Mouse (Mus musculus) embryonic facial prominence, embryonic 12.5 days (tissue): ENCODE measurements around the gene H2-M10.6. TPM values are rescaled to one million over a fixed set of nuclear protein-coding genes. Genes with fewer than 3 reads are reported as not detected.
A peak's percentile ranks its signal among the peaks of the same experiment; 100 is the strongest.
"Not testable (repeated sequence)": the region's sequence is repeated elsewhere in the genome, so short reads cannot be mapped to it uniquely, and the experiment has no call there.

Experiments used
- ATAC-seq: fragments of 200-750 bp; cut with Nextera tagmentation; 2 replicates; pipeline ENCODE4 v1.8.0; 2017; ENCODE audit not compliant: insufficient number of reproducible peaks, insufficient read depth, low FRiP score, low TSS enrichment
- H3K27ac ChIP-seq: fragments of 300-500 bp; sonication (generic); 2 replicates; pipeline ENCODE4 v1.5.1; 2016; ENCODE audit warnings: mild to moderate bottlenecking
- H3K27me3 ChIP-seq: fragments of 300-500 bp; sonication (generic); 2 replicates; pipeline ENCODE4 v1.6.1; 2016; ENCODE audit warnings: mild to moderate bottlenecking, moderate library complexity
- H3K36me3 ChIP-seq: fragments of 300-500 bp; sonication (generic); 2 replicates; pipeline ENCODE4 v1.6.1; 2016; ENCODE audit warnings: mild to moderate bottlenecking
- H3K4me1 ChIP-seq: fragments of 300-500 bp; sonication (generic); 2 replicates; pipeline ENCODE4 v1.6.1; 2016
- H3K4me2 ChIP-seq: fragments of 300-500 bp; sonication (generic); replicated peaks from 2 replicates; pipeline ENCODE4 v1.6.1; 2016; ENCODE audit warnings: mild to moderate bottlenecking, moderate library complexity
- H3K4me3 ChIP-seq: fragments of 300-500 bp; sonication (generic); 2 replicates; pipeline ENCODE4 v1.5.1; 2016; ENCODE audit warnings: mild to moderate bottlenecking
- H3K9ac ChIP-seq: fragments of 300-500 bp; sonication (generic); 2 replicates; pipeline ENCODE4 v1.6.1; 2016; ENCODE audit warnings: mild to moderate bottlenecking, moderate library complexity
- H3K9me3 ChIP-seq: fragments of 300-500 bp; sonication (generic); 2 replicates; pipeline ENCODE4 v1.6.1; 2016; ENCODE audit warnings: mild to moderate bottlenecking, moderate library complexity
- WGBS: fragments of 180-500 bp; shearing (Covaris S2); methylation state at CpG from one replicate; pipeline ENCODE4 v1.1.7; 2016; 5-methylcytosine and 5-hydroxymethylcytosine counted together
- polyA plus RNA-seq: library from polyadenylated mRNA; unstranded; fragments of >200 nt; fragmentation: Nextera tagmentation; extraction: Ambion mirVana; gene quantifications from 2 replicates; pipeline ENCODE4 v1.2.1, GENCODE M21; 2016

The H2-M10.6 gene
- polyA plus RNA-seq, 1 experiment from 2014 or later = not detected

DNA sequence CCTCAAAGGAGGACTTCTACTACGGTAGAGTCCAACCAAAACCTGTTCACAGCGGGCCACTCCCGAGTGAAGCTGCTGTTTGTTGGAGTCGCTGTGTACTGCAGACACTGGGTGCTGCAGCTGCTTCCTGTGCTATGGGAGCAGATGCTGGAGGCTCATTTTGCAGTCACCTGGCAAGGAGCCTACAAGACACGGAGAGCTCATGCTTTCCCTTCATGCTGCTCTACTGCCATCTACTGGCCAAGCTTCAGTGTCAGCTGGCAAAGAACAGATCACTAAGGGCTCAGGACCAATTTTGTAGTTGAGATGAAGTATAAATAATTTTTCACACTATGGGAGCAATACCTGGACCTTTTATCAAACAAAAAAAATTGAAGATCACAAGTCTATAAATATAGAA, 14.0 kb downstream of the H2-M10.6 start:
- H3K9me3 ChIP-seq, H3K4me3 ChIP-seq, H3K4me2 ChIP-seq, H3K36me3 ChIP-seq, H3K9ac ChIP-seq, H3K27ac ChIP-seq, H3K4me1 ChIP-seq, H3K27me3 ChIP-seq: not testable (repeated sequence)
- 19% methylated on average over 5 of the region's 5 CpGs for WGBS
- 0 out of 2 replicates have a peak, but pooled peaks have one; percentile 47 for ATAC-seq

GRCm38 (mm10) chr17:36828488-36828887, 16.5 kb downstream of the H2-M10.6 start:
- no peak overlapping the region for H3K27ac ChIP-seq

GRCm38 (mm10) chr17:36830470-36830869, 18.5 kb downstream of the H2-M10.6 start:
- H3K36me3 ChIP-seq = no peaks in the 10 kb centered on the region
- WGBS = 71% methylated on average over 3 of the region's 3 CpGs
- H3K4me3 ChIP-seq = no peak overlapping the region
- H3K4me1 ChIP-seq = no peaks in the 10 kb centered on the region
- H3K27me3 ChIP-seq = no peaks in the 10 kb centered on the region
- no peaks in the 10 kb centered on the region for H3K9me3 ChIP-seq
- no peak for ATAC-seq
- H3K27ac ChIP-seq = no peak overlapping the region
- H3K9ac ChIP-seq = no peak overlapping the region
- H3K4me2 ChIP-seq = no peak overlapping the region

More at GRCm38 (mm10) chr17:36828488-36828887, 16.5 kb downstream of the H2-M10.6 start:
- no peak overlapping the region for H3K9ac ChIP-seq
- no peaks in the 10 kb centered on the region for H3K4me1 ChIP-seq
- ATAC-seq = no peak
- 90% methylated on average over 2 of the region's 2 CpGs for WGBS
- no peak overlapping the region for H3K4me3 ChIP-seq
- no peaks in the 10 kb centered on the region for H3K36me3 ChIP-seq
- H3K4me2 ChIP-seq = no peak overlapping the region
- H3K9me3 ChIP-seq = no peaks in the 10 kb centered on the region
- no peaks in the 10 kb centered on the region for H3K27me3 ChIP-seq

GRCm38 (mm10) chr17:36832694-36833093, 20.7 kb downstream of the H2-M10.6 start:
- WGBS = 52% methylated on average over 4 of the region's 4 CpGs
- peaks cover 7% of the 10 kb centered on the region for H3K4me1 ChIP-seq
- no peaks in the 10 kb centered on the region for H3K27me3 ChIP-seq

GRCm38 (mm10) chr17:36835591-36836426, 23.8 kb downstream of the H2-M10.6 start:
- no peaks in the 10 kb centered on the region for H3K36me3 ChIP-seq
- H3K9ac ChIP-seq = no peak overlapping the region
- H3K4me2 ChIP-seq = peak overlapping the region; percentile 60
- no peak for ATAC-seq
- no peaks in the 10 kb centered on the region for H3K27me3 ChIP-seq
- H3K9me3 ChIP-seq = no peaks in the 10 kb centered on the region
- peak overlapping the region; percentile 90; the same call in 1 of the 2 replicates for H3K27ac ChIP-seq
- H3K4me1 ChIP-seq = peaks cover 7% of the 10 kb centered on the region
- H3K4me3 ChIP-seq = no peak overlapping the region
- 32% methylated on average over 12 of the region's 12 CpGs for WGBS

More at GRCm38 (mm10) chr17:36832694-36833093, 20.7 kb downstream of the H2-M10.6 start:
- no peak overlapping the region for H3K27ac ChIP-seq
- no peak overlapping the region for H3K4me2 ChIP-seq
- no peak overlapping the region for H3K4me3 ChIP-seq
- no peaks in the 10 kb centered on the region for H3K9me3 ChIP-seq
- no peak for ATAC-seq
- H3K9ac ChIP-seq = no peak overlapping the region
- no peaks in the 10 kb centered on the region for H3K36me3 ChIP-seq

- no peaks in the 10 kb centered on the region for H3K36me3 ChIP-seq
Observed at GRCm38 (mm10) chr17:36836427-36836812, 24.4 kb downstream of the H2-M10.6 start.

GRCm38 (mm10) chr17:36836874-36837647, 25.1 kb downstream of the H2-M10.6 start, which contains the start of gene Trim26:
TSS of gene Trim26 (plus strand) at chr17:36837134.
- Histone ChIP-seq H3K4me1 (peaks cover 7% of the 10 kb centered on the region), H3K36me3 (no peaks in the 10 kb centered on the region), H3K9ac (peak within 1 kb of the TSS; percentile 75), H3K4me3 (peak within 1 kb of the TSS; percentile 62), H3K4me2 (peak within 1 kb of the TSS; percentile 60), H3K27me3 (no peaks in the 10 kb centered on the region), H3K9me3 (no peaks in the 10 kb centered on the region), H3K27ac (peak within 1 kb of the TSS; percentile 90)
- 1% methylated on average over 58 of the region's 58 CpGs for WGBS
- ATAC-seq = peak; percentile 98

More at GRCm38 (mm10) chr17:36836427-36836812, 24.4 kb downstream of the H2-M10.6 start:
- peak overlapping the region; percentile 75 for H3K9ac ChIP-seq
- peaks cover 7% of the 10 kb centered on the region for H3K4me1 ChIP-seq
- WGBS = 16% methylated on average over 3 of the region's 3 CpGs
- ATAC-seq = peak; percentile 35; the same call in 1 of the 2 replicates
- H3K27me3 ChIP-seq = no peaks in the 10 kb centered on the region
- peak overlapping the region; percentile 60 for H3K4me2 ChIP-seq
- peak overlapping the region; percentile 90 for H3K27ac ChIP-seq
- peak overlapping the region; percentile 62 for H3K4me3 ChIP-seq
- no peaks in the 10 kb centered on the region for H3K9me3 ChIP-seq

DNA sequence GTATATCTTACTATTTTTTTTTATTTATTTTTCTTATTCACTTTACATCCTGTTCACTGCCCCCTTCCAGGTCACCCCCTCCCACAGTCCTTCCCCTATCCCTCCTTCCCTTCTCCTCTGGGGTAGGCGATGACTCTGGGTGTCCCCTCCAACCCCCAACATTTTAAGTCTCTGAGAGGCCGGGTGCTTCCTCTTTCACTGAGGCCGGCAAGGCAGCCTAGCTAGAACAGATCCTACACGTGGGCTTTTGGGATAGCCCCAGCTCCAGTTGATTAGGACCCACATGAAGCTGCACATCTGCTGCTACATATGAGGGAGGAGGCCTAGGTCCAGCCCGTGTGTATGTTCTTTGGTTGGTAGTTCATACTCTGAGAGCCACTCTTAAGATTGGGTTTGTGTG, 27.0 kb downstream of the H2-M10.6 start:
- Histone ChIP-seq H3K27me3 (no peaks in the 10 kb centered on the region), H3K9me3 (no peaks in the 10 kb centered on the region), H3K36me3 (no peaks in the 10 kb centered on the region), H3K4me3 (no peak overlapping the region), H3K4me1 (peaks cover 7% of the 10 kb centered on the region), H3K4me2 (no peak overlapping the region), H3K27ac (no peak overlapping the region), H3K9ac (no peak overlapping the region)
- 82% methylated on average over 5 of the region's 5 CpGs for WGBS
- ATAC-seq = no peak

GRCm38 (mm10) chr17:36839931-36840330, 28.0 kb downstream of the H2-M10.6 start:
- H3K9me3 ChIP-seq = no peaks in the 10 kb centered on the region
- H3K27ac ChIP-seq = no peak overlapping the region
- H3K9ac ChIP-seq = no peak overlapping the region
- peaks cover 7% of the 10 kb centered on the region for H3K4me1 ChIP-seq
- no peak overlapping the region for H3K4me3 ChIP-seq
- WGBS = 85% methylated on average over 3 of the region's 3 CpGs
- ATAC-seq = no peak
- no peaks in the 10 kb centered on the region for H3K36me3 ChIP-seq
- H3K4me2 ChIP-seq = no peak overlapping the region
- H3K27me3 ChIP-seq = no peaks in the 10 kb centered on the region

GRCm38 (mm10) chr17:36840961-36841445, 29.0 kb downstream of the H2-M10.6 start:
- Histone ChIP-seq H3K4me2 (no peak overlapping the region), H3K27ac (no peak overlapping the region), H3K9me3 (no peaks in the 10 kb centered on the region), H3K4me1 (peaks cover 6% of the 10 kb centered on the region), H3K9ac (no peak overlapping the region), H3K4me3 (no peak overlapping the region), H3K36me3 (no peaks in the 10 kb centered on the region), H3K27me3 (no peaks in the 10 kb centered on the region)
- ATAC-seq = no peak

- H3K27me3 ChIP-seq = no peaks in the 10 kb centered on the region
- H3K36me3 ChIP-seq = no peaks in the 10 kb centered on the region
- H3K9me3 ChIP-seq = no peaks in the 10 kb centered on the region
- no peak for ATAC-seq
- H3K9ac ChIP-seq = no peak overlapping the region
- H3K4me2 ChIP-seq = no peak overlapping the region
- H3K27ac ChIP-seq = no peak overlapping the region
- no peak overlapping the region for H3K4me3 ChIP-seq
- H3K4me1 ChIP-seq = no peaks in the 10 kb centered on the region
- WGBS = 85% methylated on average over 7 of the region's 7 CpGs
Observed at GRCm38 (mm10) chr17:36843696-36844095, 31.7 kb downstream of the H2-M10.6 start.
